In the genomic region with DNA sequence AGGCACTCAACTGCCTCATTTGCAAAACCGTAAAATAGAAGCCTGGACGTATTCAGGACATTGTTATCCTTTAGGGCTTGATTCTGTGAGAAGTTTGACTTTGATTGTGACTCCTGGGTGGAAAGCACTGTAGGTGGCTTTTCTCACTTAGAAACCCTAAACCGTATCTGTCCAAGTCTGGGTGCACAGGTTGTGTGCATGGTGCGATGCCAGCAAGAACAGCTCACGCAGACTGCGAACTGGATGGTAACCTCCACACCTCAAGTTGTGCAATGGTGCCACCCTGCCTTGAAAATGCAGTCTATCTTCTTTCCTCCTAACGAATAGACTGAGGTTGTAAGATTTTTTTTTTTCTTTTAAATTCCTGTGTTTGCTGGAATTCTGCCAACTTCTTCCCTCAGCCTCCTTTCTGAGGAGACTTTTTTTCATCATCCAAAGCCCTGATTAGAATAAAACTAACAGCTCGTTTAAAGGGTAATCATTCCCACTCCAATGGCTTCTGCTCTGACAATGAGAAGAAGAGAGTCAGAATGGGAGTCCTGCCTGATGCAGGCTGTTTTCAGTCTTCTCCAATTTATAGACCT, we compare ENCODE assay signal across 14 mouse cellular contexts.
A peak's percentile ranks its signal among the peaks of the same experiment; 100 is the strongest.
DNase-seq lines count a peak whose midpoint lies in the region; ATAC-seq and TF ChIP-seq lines count a peak whose summit lies in the region.
"Had no signal": no experiment of that assay in that cellular context is flagged by ENCODE, and none has a peak within 500 bp of the region (broad histone marks: within the 10 kb centered on the region; RNA-seq: fewer than 3 reads in every experiment).

No protein-coding gene starts in this region.

- ATAC-seq in intestine, embryonic 14.5 days (replicated peaks; ENCODE audit: low FRiP score, low TSS enrichment, low read depth), result no peak
- ATAC-seq in intestine, postnatal 0 days, result no peak
- no peak for ATAC-seq in embryonic facial prominence, embryonic 15.5 days (ENCODE audit: insufficient number of reproducible peaks, low FRiP score, low TSS enrichment, low read depth)
- no peak for ATAC-seq in stomach, embryonic 14.5 days (ENCODE audit: insufficient number of reproducible peaks, insufficient read depth, low FRiP score, low read depth)
- ATAC-seq: midbrain, embryonic 13.5 days had no signal

- no peak overlapping the region for H3K4me2 ChIP-seq in intestine, embryonic 14.5 days (ENCODE audit: low read length)
- H3K4me2 ChIP-seq in intestine, postnatal 0 days (replicated peaks; ENCODE audit: low read depth), result no peak overlapping the region
- no peak overlapping the region for H3K4me2 ChIP-seq in embryonic facial prominence, embryonic 15.5 days (replicated peaks)
- no peak overlapping the region for H3K4me2 ChIP-seq in stomach, embryonic 14.5 days (replicated peaks; ENCODE audit: low read depth, low read length)
- H3K4me2 ChIP-seq: liver, embryonic 15.5 days; midbrain, embryonic 13.5 days had no signal

- H3K4me3 ChIP-seq in intestine, embryonic 14.5 days (ENCODE audit: low read depth, low read length), result no peak overlapping the region
- no peak overlapping the region for H3K4me3 ChIP-seq in intestine, postnatal 0 days (ENCODE audit: low read depth, low read length)
- H3K4me3 ChIP-seq in embryonic facial prominence, embryonic 15.5 days (replicated peaks), result no peak overlapping the region
- no peak overlapping the region for H3K4me3 ChIP-seq in stomach, embryonic 14.5 days (ENCODE audit: low read depth, low read length)
- H3K4me3 ChIP-seq: liver, embryonic 15.5 days; midbrain, embryonic 13.5 days had no signal

- no peaks in the 10 kb centered on the region for H3K27me3 ChIP-seq in intestine, embryonic 14.5 days (replicated peaks; ENCODE audit: control insufficient read depth, insufficient read depth, low read length)
- H3K27me3 ChIP-seq in intestine, postnatal 0 days (replicated peaks; ENCODE audit: control insufficient read depth, insufficient read depth, low read length), result no peaks in the 10 kb centered on the region
- H3K27me3 ChIP-seq in embryonic facial prominence, embryonic 15.5 days, result no peaks in the 10 kb centered on the region
- H3K27me3 ChIP-seq in stomach, embryonic 14.5 days (ENCODE audit: control insufficient read depth, insufficient read depth, low read length), result no peaks in the 10 kb centered on the region
- H3K27me3 ChIP-seq: CH12.LX; liver, embryonic 15.5 days; midbrain, embryonic 13.5 days had no signal

- no peaks in the 10 kb centered on the region for H3K9me3 ChIP-seq in intestine, embryonic 14.5 days (ENCODE audit: control insufficient read depth, low read length)
- H3K9me3 ChIP-seq in intestine, postnatal 0 days (ENCODE audit: control insufficient read depth), result no peaks in the 10 kb centered on the region
- H3K9me3 ChIP-seq in embryonic facial prominence, embryonic 15.5 days (replicated peaks), result no peaks in the 10 kb centered on the region
- no peaks in the 10 kb centered on the region for H3K9me3 ChIP-seq in stomach, embryonic 14.5 days (ENCODE audit: control insufficient read depth, low read depth, low read length)
- H3K9me3 ChIP-seq: liver, embryonic 15.5 days; midbrain, embryonic 13.5 days had no signal

- H3K9ac ChIP-seq in intestine, embryonic 14.5 days (ENCODE audit: low read length), result no peak overlapping the region
- no peak overlapping the region for H3K9ac ChIP-seq in intestine, postnatal 0 days (ENCODE audit: low read depth, low read length)
- no peak overlapping the region for H3K9ac ChIP-seq in embryonic facial prominence, embryonic 15.5 days
- H3K9ac ChIP-seq in stomach, embryonic 14.5 days (replicated peaks; ENCODE audit: low read depth, low read length), result no peak overlapping the region
- H3K9ac ChIP-seq: liver, embryonic 15.5 days; midbrain, embryonic 13.5 days had no signal

- no peaks in the 10 kb centered on the region for H3K36me3 ChIP-seq in intestine, embryonic 14.5 days (ENCODE audit: control insufficient read depth, insufficient read depth, low read length)
- no peaks in the 10 kb centered on the region for H3K36me3 ChIP-seq in intestine, postnatal 0 days (ENCODE audit: control insufficient read depth, insufficient read depth)
- H3K36me3 ChIP-seq in embryonic facial prominence, embryonic 15.5 days, result no peaks in the 10 kb centered on the region
- H3K36me3 ChIP-seq in stomach, embryonic 14.5 days (ENCODE audit: control insufficient read depth, insufficient read depth, low read length), result no peaks in the 10 kb centered on the region
- H3K36me3 ChIP-seq: liver, embryonic 15.5 days; midbrain, embryonic 13.5 days had no signal

- 71% methylated on average over 8 of the region's 8 CpGs for WGBS in intestine, embryonic 14.5 days
- WGBS in intestine, postnatal 0 days, result 37% methylated on average over 8 of the region's 8 CpGs
- 56% methylated on average over 8 of the region's 8 CpGs for WGBS in embryonic facial prominence, embryonic 15.5 days
- 59% methylated on average over 8 of the region's 8 CpGs for WGBS in stomach, embryonic 14.5 days

- H3K27ac ChIP-seq in intestine, embryonic 14.5 days (ENCODE audit: low read depth), result no peak overlapping the region
- H3K27ac ChIP-seq in intestine, postnatal 0 days (ENCODE audit: low read depth, low read length), result no peak overlapping the region
- H3K27ac ChIP-seq in embryonic facial prominence, embryonic 15.5 days (replicated peaks), result peak overlapping the region; percentile 39; the same call in 1 of the 2 replicates
- H3K27ac ChIP-seq in stomach, embryonic 14.5 days (ENCODE audit: low read length), result peak overlapping the region; percentile 71; the same call in 1 of the 2 replicates
- H3K27ac ChIP-seq: liver, embryonic 15.5 days; midbrain, embryonic 13.5 days had no signal

- H3K4me1 ChIP-seq in intestine, embryonic 14.5 days (replicated peaks; ENCODE audit: control insufficient read depth, insufficient read depth, low read length), result 0 out of 2 replicates have a peak, but pooled peaks cover 6% of the 10 kb centered on the region
- 0 out of 2 replicates have a peak, but pooled peaks cover 3% of the 10 kb centered on the region for H3K4me1 ChIP-seq in intestine, postnatal 0 days (replicated peaks; ENCODE audit: control insufficient read depth, insufficient read depth, low read length)
- peaks cover 25% of the 10 kb centered on the region for H3K4me1 ChIP-seq in embryonic facial prominence, embryonic 15.5 days
- H3K4me1 ChIP-seq in stomach, embryonic 14.5 days (ENCODE audit: control insufficient read depth, insufficient read depth, low read length), result peaks cover 9% of the 10 kb centered on the region; the same call in 1 of the 2 replicates
- H3K4me1 ChIP-seq: liver, embryonic 15.5 days had no signal

- DNase-seq in intestine, embryonic 14.5 days (ENCODE audit: low spot score), result peak; percentile 48
- DNase-seq in lung, postnatal 36 days, result peak; percentile 7
- DNase-seq in lung, postnatal 14 days, result no peak
- no peak for DNase-seq in embryo, embryonic 9.5 days (ENCODE audit: extremely low spot score)
- no peak for DNase-seq in adrenal gland, postnatal 36 days
- DNase-seq: adrenal gland, postnatal 10 days; cerebellum, adult 11 months; right cerebral cortex, postnatal 4 days had no signal

- TF ChIP-seq CTCF in intestine, postnatal 0 days (IDR thresholded peaks at IDR 0.05; ENCODE audit: low read depth), result no peak

Comparison
In these comparisons a context has a peak if more than half of its experiments do, and no peak if none do; other contexts are left out.
1. DNase-seq: peak in intestine, embryonic 14.5 days (single experiment) and lung, postnatal 36 days (single experiment); none in lung, postnatal 14 days (single experiment), embryo, embryonic 9.5 days (single experiment) and adrenal gland, postnatal 36 days (0 of 2).
2. H3K27ac ChIP-seq: peak in embryonic facial prominence, embryonic 15.5 days (single experiment) and stomach, embryonic 14.5 days (single experiment); none in intestine, embryonic 14.5 days (single experiment) and intestine, postnatal 0 days (single experiment).